Mouse (Mus musculus) intestine, postnatal 0 days (tissue): ENCODE results near the gene Ippk. TPM values are rescaled to one million over a fixed set of nuclear protein-coding genes. Genes with fewer than 3 reads are reported as not detected.

Experiments used
- ATAC-seq: fragments of 200-750 bp; cut with Nextera tagmentation; 2 replicates; pipeline ENCODE4 v1.8.0; 2017; ENCODE audit warnings: mild to moderate bottlenecking, moderate TSS enrichment, moderate library complexity
- H3K27ac ChIP-seq: fragments of 300-500 bp; sonication (generic); 2 replicates; pipeline ENCODE4 v1.5.1; 2014; ENCODE audit warnings: mild to moderate bottlenecking, low read depth, low read length, moderate library complexity
- H3K27me3 ChIP-seq: fragments of 300-500 bp; sonication (generic); replicated peaks from 2 replicates; pipeline ENCODE4 v1.6.1; 2014; ENCODE audit warnings: low read length, mixed read lengths; ENCODE audit not compliant: control insufficient read depth, insufficient read depth
- H3K36me3 ChIP-seq: fragments of 300-500 bp; sonication (generic); 2 replicates; pipeline ENCODE4 v1.6.1; 2014; ENCODE audit warnings: mild to moderate bottlenecking, moderate library complexity; ENCODE audit not compliant: control insufficient read depth, insufficient read depth
- H3K4me1 ChIP-seq: fragments of 300-500 bp; sonication (generic); replicated peaks from 2 replicates; pipeline ENCODE4 v1.6.1; 2014; ENCODE audit warnings: antibody characterized with exemption, low read length, mixed read lengths; ENCODE audit not compliant: control insufficient read depth, insufficient read depth
- H3K4me2 ChIP-seq: fragments of 300-500 bp; sonication (generic); replicated peaks from 2 replicates; pipeline ENCODE4 v1.6.1; 2014; ENCODE audit warnings: low read depth, mild to moderate bottlenecking, moderate library complexity
- H3K4me3 ChIP-seq: fragments of 300-500 bp; sonication (generic); 2 replicates; pipeline ENCODE4 v1.5.1; 2014; ENCODE audit warnings: low read depth, low read length
- H3K9ac ChIP-seq: fragments of 300-500 bp; sonication (generic); 2 replicates; pipeline ENCODE4 v1.6.1; 2014; ENCODE audit warnings: mild to moderate bottlenecking, low read depth, low read length
- H3K9me3 ChIP-seq: fragments of 300-500 bp; sonication (generic); 2 replicates; pipeline ENCODE4 v1.6.1; 2016; ENCODE audit warnings: mixed run types; ENCODE audit not compliant: control insufficient read depth
- CTCF ChIP-seq: sonication (generic); IDR thresholded peaks from 2 replicates; pipeline ENCODE4 v1.5.1; 2016; ENCODE audit warnings: low read depth, mild to moderate bottlenecking, control low read depth, antibody characterized with exemption, moderate library complexity
- WGBS: fragments of 180-500 bp; shearing (Covaris S2); extraction: QIAGEN DNeasy Blood & Tissue Kit; methylation state at CpG from one replicate; pipeline ENCODE4 v1.1.7; 2014; 5-methylcytosine and 5-hydroxymethylcytosine counted together
- polyA plus RNA-seq: library from polyadenylated mRNA; unstranded; fragments of >200 nt; fragmentation: Nextera tagmentation; extraction: Ambion mirVana; gene quantifications from 2 replicates; pipeline ENCODE4 v1.2.1, GENCODE M21; 2015

The Ippk gene
- polyA plus RNA-seq, 1 experiment from 2014 or later: 11.5 TPM

GRCm38 (mm10) chr13:49379301-49379700 is 41.7 kb upstream of the Ippk start:
- Histone ChIP-seq H3K4me3 (no peak overlapping the region), H3K9me3 (no peaks in the 10 kb centered on the region), H3K27me3 (no peaks in the 10 kb centered on the region), H3K27ac (no peak overlapping the region), H3K4me2 (no peak overlapping the region), H3K4me1 (no peaks in the 10 kb centered on the region), H3K36me3 (peaks cover 82% of the 10 kb centered on the region), H3K9ac (no peak overlapping the region)
- no peak for TF ChIP-seq CTCF
- ATAC-seq: no peak
- 94% methylated on average over 20 of the region's 20 CpGs for WGBS

DNA sequence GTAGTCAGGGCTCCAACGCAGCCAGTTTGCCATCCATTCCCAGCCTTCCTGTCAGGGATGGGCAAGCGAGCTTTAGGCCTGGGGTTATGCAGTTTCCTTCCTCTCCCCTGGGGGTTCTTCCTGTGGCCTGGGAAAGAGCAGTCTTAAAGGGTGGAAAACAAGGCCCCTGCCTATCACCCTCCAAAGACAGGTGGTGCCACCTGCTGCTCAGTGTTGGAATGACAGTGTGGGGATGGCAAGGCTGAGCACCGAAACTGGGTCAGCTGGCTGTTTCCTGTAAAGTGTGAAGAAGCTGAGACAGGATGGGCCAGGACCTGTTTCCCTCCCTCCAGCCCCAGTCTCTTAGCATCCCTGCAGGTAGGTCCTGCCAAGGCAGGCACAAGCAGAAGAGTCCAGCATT is 39.8 kb upstream of the Ippk start:
- TF ChIP-seq CTCF: peak; percentile 98
- WGBS: 21% methylated on average over 3 of the region's 3 CpGs
- Histone ChIP-seq H3K4me1 (no peaks in the 10 kb centered on the region), H3K4me3 (no peak overlapping the region), H3K36me3 (peaks cover 82% of the 10 kb centered on the region), H3K4me2 (no peak overlapping the region), H3K27me3 (no peaks in the 10 kb centered on the region), H3K9ac (no peak overlapping the region), H3K9me3 (no peaks in the 10 kb centered on the region), H3K27ac (no peak overlapping the region; the same call in 1 of the 2 replicates)
- ATAC-seq: peak; percentile 56; the same call in 1 of the 2 replicates

DNA sequence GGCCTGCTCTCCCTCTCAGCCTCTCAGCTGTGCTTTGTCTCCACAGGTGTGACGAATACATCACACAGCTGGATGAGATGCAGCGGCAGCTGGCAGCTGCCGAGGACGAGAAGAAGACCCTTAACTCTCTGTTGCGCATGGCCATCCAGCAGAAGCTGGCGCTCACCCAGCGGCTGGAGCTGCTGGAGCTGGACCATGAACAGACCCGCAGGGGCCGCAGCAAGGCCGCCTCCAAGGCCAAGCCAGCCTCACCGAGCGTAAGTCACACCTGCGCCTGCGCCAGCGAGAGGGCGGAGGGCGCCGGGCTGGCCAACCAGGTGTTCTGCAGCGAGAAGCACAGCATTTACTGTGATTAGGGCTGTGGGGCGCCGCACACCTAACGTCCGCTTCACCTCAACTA is 38.1 kb upstream of the Ippk start:
- H3K27ac ChIP-seq: no peak overlapping the region
- WGBS: 91% methylated on average over 23 of the region's 23 CpGs
- no peaks in the 10 kb centered on the region for H3K27me3 ChIP-seq
- TF ChIP-seq CTCF: no peak
- H3K4me1 ChIP-seq: no peaks in the 10 kb centered on the region
- no peak overlapping the region for H3K9ac ChIP-seq
- H3K36me3 ChIP-seq: peaks cover 78% of the 10 kb centered on the region
- H3K4me3 ChIP-seq: no peak overlapping the region
- H3K9me3 ChIP-seq: no peaks in the 10 kb centered on the region
- H3K4me2 ChIP-seq: no peak overlapping the region
- no peak for ATAC-seq

DNA sequence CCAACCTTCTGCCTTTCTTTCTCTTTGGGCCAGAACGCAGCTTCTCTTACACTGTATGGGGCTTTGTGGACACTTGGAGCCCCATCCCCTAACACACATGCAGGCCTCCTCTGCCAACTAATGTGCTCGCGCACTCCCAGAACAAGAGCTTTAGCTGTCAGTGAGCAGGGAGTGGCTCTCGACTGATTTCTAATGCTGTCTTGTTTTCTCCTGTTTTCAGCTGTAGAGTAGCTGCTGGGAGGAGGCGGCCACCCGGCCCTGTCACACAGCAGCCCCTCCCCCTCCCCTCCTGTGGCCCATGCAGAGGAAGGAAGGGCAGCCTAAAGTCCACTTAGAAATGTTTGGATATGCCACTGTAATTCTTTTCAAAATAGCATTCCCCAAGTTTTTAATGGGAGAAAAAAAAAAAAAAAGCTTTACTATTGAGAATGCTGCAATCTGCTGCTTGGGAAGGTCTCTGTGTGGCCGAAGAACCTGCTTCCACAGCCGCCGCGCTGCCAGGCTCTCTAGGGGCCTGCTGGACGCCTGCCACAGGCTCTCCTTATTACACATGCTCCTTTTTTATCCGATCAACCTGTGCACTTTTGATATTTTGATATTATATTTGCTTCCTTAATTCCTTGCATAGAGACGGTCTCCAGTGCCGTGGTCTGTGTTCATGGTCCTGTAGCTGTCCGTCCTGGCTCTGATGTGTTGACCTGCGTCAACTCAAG is 36.1 kb upstream of the Ippk start:
- no peak for ATAC-seq
- H3K4me2 ChIP-seq: no peak overlapping the region
- H3K4me3 ChIP-seq: no peak overlapping the region
- peaks cover 59% of the 10 kb centered on the region for H3K36me3 ChIP-seq
- no peaks in the 10 kb centered on the region for H3K27me3 ChIP-seq
- no peak overlapping the region for H3K27ac ChIP-seq
- no peak for TF ChIP-seq CTCF
- WGBS: 79% methylated on average over 16 of the region's 16 CpGs
- no peak overlapping the region for H3K9ac ChIP-seq
- no peaks in the 10 kb centered on the region for H3K9me3 ChIP-seq
- no peaks in the 10 kb centered on the region for H3K4me1 ChIP-seq

GRCm38 (mm10) chr13:49391374-49391773 is 29.7 kb upstream of the Ippk start:
- H3K4me1 ChIP-seq: 0 out of 2 replicates have a peak, but pooled peaks cover 2% of the 10 kb centered on the region
- H3K4me3 ChIP-seq: no peak overlapping the region
- H3K27me3 ChIP-seq: no peaks in the 10 kb centered on the region
- H3K9me3 ChIP-seq: no peaks in the 10 kb centered on the region
- ATAC-seq: no peak
- peak; percentile 63 for TF ChIP-seq CTCF
- H3K27ac ChIP-seq: no peak overlapping the region
- WGBS: 94% methylated on average over 2 of the region's 2 CpGs
- peaks cover 8% of the 10 kb centered on the region; the same call in 1 of the 2 replicates for H3K36me3 ChIP-seq
- no peak overlapping the region for H3K9ac ChIP-seq
- H3K4me2 ChIP-seq: no peak overlapping the region

GRCm38 (mm10) chr13:49393579-49393978 is 27.5 kb upstream of the Ippk start:
- Histone ChIP-seq H3K27ac (no peak overlapping the region), H3K4me2 (no peak overlapping the region), H3K4me3 (no peak overlapping the region), H3K9me3 (no peaks in the 10 kb centered on the region), H3K36me3 (no peaks in the 10 kb centered on the region), H3K4me1 (0 out of 2 replicates have a peak, but pooled peaks cover 2% of the 10 kb centered on the region), H3K27me3 (no peaks in the 10 kb centered on the region), H3K9ac (no peak overlapping the region)
- no peak for TF ChIP-seq CTCF
- ATAC-seq: peak; percentile 40; the same call in 1 of the 2 replicates
- WGBS: 50% methylated on average over 1 of the region's 1 CpGs
